Mouse (Mus musculus) adrenal gland, adult 10 weeks (tissue): Measurements from ENCODE around the gene Setd6. TPM values are rescaled to one million over a fixed set of nuclear protein-coding genes. Genes with fewer than 3 reads are reported as not detected.

ENCODE experiments used
- polyA plus RNA-seq: library from polyadenylated mRNA; stranded (reverse); fragments of 350-450 nt; fragmentation: Illumina TruSeq; extraction: RNeasy Lipid Tissue Mini Kit (QIAGEN cat#74804); gene quantifications from one replicate; pipeline ENCODE4 v1.2.3, GENCODE M21; 2014; ENCODE audit warnings: low read depth, low replicate concordance

Gene Setd6
- polyA plus RNA-seq: 18.7 TPM

GRCm38 (mm10) chr8:95715676-95716531 lies at the start of gene Setd6:
Gene Setd6, plus strand, starts transcription at chr8:95715881.

GRCm38 (mm10) chr8:95676631-95677030 lies 39.0 kb upstream of the Setd6 start, which contains the start of gene Ndrg4:
Gene Ndrg4, plus strand, starts transcription at chr8:95676980.

Other genes starting within 250 kb of the Setd6 start
- 234 TPM for gene Csnk2a2, start 225.8 kb upstream of the Setd6 start, polyA plus RNA-seq
- gene Ccdc113, start 181.8 kb upstream of the Setd6 start, polyA plus RNA-seq: 0.47 TPM
- not detected for gene Prss54, start 139.5 kb upstream of the Setd6 start, polyA plus RNA-seq
- 5.7 TPM for gene Gins3, start 82.4 kb upstream of the Setd6 start, polyA plus RNA-seq
- gene Ndrg4, start 38.9 kb upstream of the Setd6 start, polyA plus RNA-seq: 8.2 TPM
- 195 TPM for gene Cnot1, start 91.6 kb downstream of the Setd6 start, polyA plus RNA-seq
- gene Sap18b, start 109.5 kb downstream of the Setd6 start, polyA plus RNA-seq: 4.1 TPM
- 3.8 TPM for gene Slc38a7, start 137.7 kb downstream of the Setd6 start, polyA plus RNA-seq
- 34.0 TPM for gene Got2, start 172.7 kb downstream of the Setd6 start, polyA plus RNA-seq